Mouse (Mus musculus): ENCODE measurements around the gene Nkx6-2. TPM values are rescaled to one million over a fixed set of nuclear protein-coding genes. Genes with fewer than 3 reads are reported as not detected.

Gene Nkx6-2
- polyA plus RNA-seq, 3 experiments from 2014 or later, result not detected

Other genes starting within 250 kb of the Nkx6-2 start
- 1 to 10 TPM; 2.5 to 9.3 (median 7.2) TPM for gene Inpp5a, start 193.7 kb downstream of the Nkx6-2 start, polyA plus RNA-seq (2017; shearing (Covaris generic))
- gene Cfap46, start 101.0 kb upstream of the Nkx6-2 start, polyA plus RNA-seq (2017; shearing (Covaris generic)), result not detected

Measured in inflammation-experienced regulatory T-cells, adult 6 months (primary cell).